Mouse (Mus musculus): ENCODE results near the gene Zfp579. TPM values are rescaled to one million over a fixed set of nuclear protein-coding genes. Genes with fewer than 3 reads are reported as not detected.

Zfp579 gene
- polyA plus RNA-seq, 1 experiment from 2014 or later, result 67.7 TPM

DNA sequence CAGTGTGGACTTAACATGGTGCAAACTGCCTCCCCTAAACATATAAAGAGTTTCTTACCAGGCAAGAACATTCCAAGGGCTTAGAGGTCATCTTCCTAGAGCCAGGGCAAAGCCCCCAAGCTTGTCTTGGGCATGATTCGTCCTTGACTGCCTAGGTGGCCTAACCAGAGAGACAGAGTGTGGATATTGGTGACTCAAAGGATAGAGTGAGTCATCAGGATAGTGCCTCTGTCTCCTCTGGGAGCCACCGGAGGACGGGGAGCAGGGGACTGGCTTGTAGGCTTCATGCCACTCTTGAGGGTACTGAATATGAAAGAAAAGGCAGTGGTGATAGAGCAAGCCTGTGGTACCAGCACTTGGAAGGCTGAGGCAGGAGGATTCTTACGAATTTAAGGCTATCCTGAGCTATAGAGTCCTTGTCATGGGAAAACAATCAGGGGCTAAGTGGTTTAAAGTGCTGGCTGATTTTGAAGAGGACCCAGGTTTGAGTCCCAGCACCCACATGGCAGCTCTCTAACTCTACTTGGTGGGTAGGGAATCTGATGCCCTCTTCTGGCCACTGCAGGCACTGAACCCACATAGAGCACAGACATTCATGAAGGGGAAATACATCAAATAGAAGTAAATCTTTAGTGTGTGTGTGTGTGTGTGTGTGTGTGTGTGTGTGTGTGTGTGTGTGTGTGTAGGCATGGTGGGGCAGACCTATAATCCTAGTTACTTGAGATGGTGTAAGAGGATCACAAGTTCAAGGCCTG, 61.6 kb downstream of the Zfp579 start:
- 84% methylated on average over 4 of the region's 4 CpGs for WGBS
- no peak for ATAC-seq (ENCODE audit: low read depth)
- H3K9me3 ChIP-seq (ENCODE audit: control insufficient read depth, low read length), result no peaks in the 10 kb centered on the region
- no peak overlapping the region for H3K4me2 ChIP-seq (ENCODE audit: low read depth, low read length)
- no peaks in the 10 kb centered on the region for H3K27me3 ChIP-seq (ENCODE audit: control insufficient read depth, insufficient read depth, low read length)
- H3K27ac ChIP-seq (ENCODE audit: low read depth, low read length), result no peak overlapping the region
- H3K36me3 ChIP-seq (ENCODE audit: control insufficient read depth, insufficient read depth, low read length), result no peaks in the 10 kb centered on the region
- H3K4me1 ChIP-seq (ENCODE audit: control insufficient read depth, insufficient read depth, low read length), result no peaks in the 10 kb centered on the region
- no peak overlapping the region for H3K9ac ChIP-seq (replicated peaks; ENCODE audit: low read depth, low read length)
- no peak overlapping the region for H3K4me3 ChIP-seq (ENCODE audit: low read depth, low read length)

Other genes with a start within 250 kb of the Zfp579 start
- 10.8 and 17.7 TPM in 2 replicates for gene Cox6b2, start 243.1 kb downstream of the Zfp579 start, polyA plus RNA-seq (2014; fragmentation: Nextera tagmentation; extraction: Ambion mirVana)
- gene Fam71e2, start 224.9 kb downstream of the Zfp579 start, polyA plus RNA-seq (2014; fragmentation: Nextera tagmentation; extraction: Ambion mirVana), result 0.13 TPM in 1 of 2 replicates, not detected in the other
- gene Il11, start 213.3 kb downstream of the Zfp579 start, polyA plus RNA-seq (2014; fragmentation: Nextera tagmentation; extraction: Ambion mirVana), result 0.44 and 0.48 TPM in 2 replicates
- 0.46 TPM in 1 of 2 replicates, not detected in the other for gene Tmem190, start 213.2 kb downstream of the Zfp579 start, polyA plus RNA-seq (2014; fragmentation: Nextera tagmentation; extraction: Ambion mirVana)
- gene Tmem238, start 206.5 kb downstream of the Zfp579 start, polyA plus RNA-seq (2014; fragmentation: Nextera tagmentation; extraction: Ambion mirVana), result 3.5 and 3.6 TPM in 2 replicates
- gene Rpl28, start 203.3 kb downstream of the Zfp579 start, polyA plus RNA-seq (2014; fragmentation: Nextera tagmentation; extraction: Ambion mirVana), result 154 and 173 TPM in 2 replicates
- gene Ube2s, start 183.6 kb downstream of the Zfp579 start, polyA plus RNA-seq (2014; fragmentation: Nextera tagmentation; extraction: Ambion mirVana), result 249 and 263 TPM in 2 replicates
- gene Shisa7, start 151.5 kb downstream of the Zfp579 start, polyA plus RNA-seq (2014; fragmentation: Nextera tagmentation; extraction: Ambion mirVana), result 16.8 and 18.7 TPM in 2 replicates
- 3.2 and 3.9 TPM in 2 replicates for gene Isoc2b, start 125.9 kb downstream of the Zfp579 start, polyA plus RNA-seq (2014; fragmentation: Nextera tagmentation; extraction: Ambion mirVana)
- 0.58 and 0.76 TPM in 2 replicates for gene Isoc2a, start 119.0 kb downstream of the Zfp579 start, polyA plus RNA-seq (2014; fragmentation: Nextera tagmentation; extraction: Ambion mirVana)
- gene Gm36210, start 89.6 kb downstream of the Zfp579 start, polyA plus RNA-seq (2014; fragmentation: Nextera tagmentation; extraction: Ambion mirVana), result 0.37 and 0.41 TPM in 2 replicates
- gene Zfp628, start 80.9 kb downstream of the Zfp579 start, polyA plus RNA-seq (2014; fragmentation: Nextera tagmentation; extraction: Ambion mirVana), result 2.8 and 3.7 TPM in 2 replicates
- gene Nat14, start 74.1 kb downstream of the Zfp579 start, polyA plus RNA-seq (2014; fragmentation: Nextera tagmentation; extraction: Ambion mirVana), result 24.4 and 27.9 TPM in 2 replicates
- gene Ssc5d, start 70.4 kb downstream of the Zfp579 start, polyA plus RNA-seq (2014; fragmentation: Nextera tagmentation; extraction: Ambion mirVana), result 0.40 and 1.3 TPM in 2 replicates
- not detected in 2 replicates for gene Sbk2, start 31.8 kb downstream of the Zfp579 start, polyA plus RNA-seq (2014; fragmentation: Nextera tagmentation; extraction: Ambion mirVana)
- 0.52 and 0.75 TPM in 2 replicates for gene Sbk3, start 25.0 kb downstream of the Zfp579 start, polyA plus RNA-seq (2014; fragmentation: Nextera tagmentation; extraction: Ambion mirVana)
- gene Zfp524, start 18.3 kb upstream of the Zfp579 start, polyA plus RNA-seq (2014; fragmentation: Nextera tagmentation; extraction: Ambion mirVana), result 5.9 and 7.9 TPM in 2 replicates
- 27.2 and 30.4 TPM in 2 replicates for gene Fiz1, start 18.5 kb upstream of the Zfp579 start, polyA plus RNA-seq (2014; fragmentation: Nextera tagmentation; extraction: Ambion mirVana)
- gene Gm44973, start 19.3 kb upstream of the Zfp579 start, polyA plus RNA-seq (2014; fragmentation: Nextera tagmentation; extraction: Ambion mirVana), result 2.6 and 2.7 TPM in 2 replicates
- 5.9 and 6.8 TPM in 2 replicates for gene Zfp865, start 24.2 kb upstream of the Zfp579 start, polyA plus RNA-seq (2014; fragmentation: Nextera tagmentation; extraction: Ambion mirVana)
- gene Ccdc106, start 24.4 kb upstream of the Zfp579 start, polyA plus RNA-seq (2014; fragmentation: Nextera tagmentation; extraction: Ambion mirVana), result 53.6 and 64.8 TPM in 2 replicates
- not detected in 2 replicates for gene 4632433K11Rik, start 38.0 kb upstream of the Zfp579 start, polyA plus RNA-seq (2014; fragmentation: Nextera tagmentation; extraction: Ambion mirVana)
- 6.6 and 8.5 TPM in 2 replicates for gene Zfp784, start 42.3 kb upstream of the Zfp579 start, polyA plus RNA-seq (2014; fragmentation: Nextera tagmentation; extraction: Ambion mirVana)
- 102 and 111 TPM in 2 replicates for gene Zfp580, start 55.4 kb upstream of the Zfp579 start, polyA plus RNA-seq (2014; fragmentation: Nextera tagmentation; extraction: Ambion mirVana)
- gene U2af2, start 66.0 kb upstream of the Zfp579 start, polyA plus RNA-seq (2014; fragmentation: Nextera tagmentation; extraction: Ambion mirVana), result 83.0 and 84.2 TPM in 2 replicates
- gene Epn1, start 84.1 kb upstream of the Zfp579 start, polyA plus RNA-seq (2014; fragmentation: Nextera tagmentation; extraction: Ambion mirVana), result 97.9 and 112 TPM in 2 replicates
- gene Rfpl4, start 120.8 kb upstream of the Zfp579 start, polyA plus RNA-seq (2014; fragmentation: Nextera tagmentation; extraction: Ambion mirVana), result not detected in 2 replicates
- gene Rasl2-9, start 129.8 kb upstream of the Zfp579 start, polyA plus RNA-seq (2014; fragmentation: Nextera tagmentation; extraction: Ambion mirVana), result 1.2 TPM in 1 of 2 replicates, not detected in the other
- gene Vmn1r55, start 153.5 kb upstream of the Zfp579 start, polyA plus RNA-seq (2014; fragmentation: Nextera tagmentation; extraction: Ambion mirVana), result 0.04 and 0.10 TPM in 2 replicates
- not detected in 2 replicates for gene Vmn1r56, start 200.6 kb upstream of the Zfp579 start, polyA plus RNA-seq (2014; fragmentation: Nextera tagmentation; extraction: Ambion mirVana)
- gene Vmn1r57, start 222.3 kb upstream of the Zfp579 start, polyA plus RNA-seq (2014; fragmentation: Nextera tagmentation; extraction: Ambion mirVana), result not detected in 2 replicates